Mouse (Mus musculus) 3134 (cell line): ENCODE measurements around the gene Rabep2.
"Not testable (repeated sequence)": the region's sequence is repeated elsewhere in the genome, so short reads cannot be mapped to it uniquely, and the experiment has no call there.

ENCODE experiments used
- DNase-seq: peaks from one replicate; pipeline ENCODE4 v3.0.0-alpha.2; 2011; ENCODE audit warnings: low spot score; ENCODE audit not compliant: insufficient read length; ENCODE audit errors: extremely low read depth

Gene Rabep2

GRCm38 (mm10) chr7:126428631-126429502 lies at the start of gene Rabep2:
Gene Rabep2, plus strand, starts transcription at chr7:126428759.
- peak; percentile 94 for DNase-seq

GRCm38 (mm10) chr7:126383565-126383964 lies 45.0 kb upstream of the Rabep2 start:
- no peak for DNase-seq

- DNase-seq = no peak
Observed at GRCm38 (mm10) chr7:126388185-126388584, 40.4 kb upstream of the Rabep2 start.

GRCm38 (mm10) chr7:126392086-126392884 lies 36.3 kb upstream of the Rabep2 start:
- DNase-seq = not testable (repeated sequence)

GRCm38 (mm10) chr7:126396298-126397119 lies 32.0 kb upstream of the Rabep2 start, which contains the start of gene Nfatc2ip:
Gene Nfatc2ip, minus strand, starts transcription at chr7:126396737.
- DNase-seq = peak; percentile 94

GRCm38 (mm10) chr7:126397221-126397620 lies 31.3 kb upstream of the Rabep2 start:
- DNase-seq = no peak

- no peak for DNase-seq
Observed at GRCm38 (mm10) chr7:126397822-126398221, 30.7 kb upstream of the Rabep2 start.

- no peak for DNase-seq
Observed at GRCm38 (mm10) chr7:126399548-126399947, 29.0 kb upstream of the Rabep2 start.

- not testable (repeated sequence) for DNase-seq
Observed at GRCm38 (mm10) chr7:126402518-126402917, 26.0 kb upstream of the Rabep2 start.

GRCm38 (mm10) chr7:126408686-126409085 lies 19.9 kb upstream of the Rabep2 start:
- DNase-seq = peak; percentile 49

GRCm38 (mm10) chr7:126411061-126411460 lies 17.5 kb upstream of the Rabep2 start:
- no peak for DNase-seq

- no peak for DNase-seq
Observed at GRCm38 (mm10) chr7:126414725-126415124, 13.8 kb upstream of the Rabep2 start, which contains the start of gene Cd19. Gene Cd19, minus strand, starts transcription at chr7:126414889.

- no peak for DNase-seq
Observed at GRCm38 (mm10) chr7:126416615-126417014, 11.9 kb upstream of the Rabep2 start.

- no peak for DNase-seq
Observed at GRCm38 (mm10) chr7:126417045-126417444, 11.5 kb upstream of the Rabep2 start.

- DNase-seq = no peak
Observed at GRCm38 (mm10) chr7:126417606-126418005, 11.0 kb upstream of the Rabep2 start.

GRCm38 (mm10) chr7:126418496-126418895 lies 10.1 kb upstream of the Rabep2 start:
- no peak for DNase-seq

GRCm38 (mm10) chr7:126421756-126422155 lies 6.8 kb upstream of the Rabep2 start:
- DNase-seq = no peak

GRCm38 (mm10) chr7:126424161-126424560 lies 4.4 kb upstream of the Rabep2 start:
- DNase-seq = no peak

- DNase-seq = no peak
Observed at GRCm38 (mm10) chr7:126427323-126427860, 1.2 kb upstream of the Rabep2 start.

- DNase-seq = no peak
Observed at GRCm38 (mm10) chr7:126428154-126428553, 405 bp upstream of the Rabep2 start.
